Mouse (Mus musculus): ENCODE results near the gene Snu13. TPM values are rescaled to one million over a fixed set of nuclear protein-coding genes. Genes with fewer than 3 reads are reported as not detected.

Snu13 gene
- polyA plus RNA-seq, 1 experiment from 2014 or later = 231 TPM

GRCm38 (mm10) chr15:82023965-82024635 lies 23.3 kb downstream of the Snu13 start:
- no peaks in the 10 kb centered on the region for H3K9me3 ChIP-seq (replicated peaks)
- 84% methylated on average over 6 of the region's 6 CpGs for WGBS (ENCODE audit: insufficient replicate concordance)
- peaks cover 4% of the 10 kb centered on the region for H3K4me1 ChIP-seq (replicated peaks)
- DNase-seq (no peak), ATAC-seq (ENCODE audit: low read depth) (no peak)
- H3K9ac ChIP-seq = no peak overlapping the region
- H3K27ac ChIP-seq = no peak overlapping the region
- H3K4me3 ChIP-seq (replicated peaks) = no peak overlapping the region
- no peak overlapping the region for H3K4me2 ChIP-seq
- peaks cover 95% of the 10 kb centered on the region for H3K36me3 ChIP-seq
- H3K27me3 ChIP-seq = no peaks in the 10 kb centered on the region

GRCm38 (mm10) chr15:82022535-82023088 lies 24.8 kb downstream of the Snu13 start:
- no peak for ATAC-seq (ENCODE audit: low read depth)
- Histone ChIP-seq H3K9me3 (replicated peaks) (no peaks in the 10 kb centered on the region), H3K27ac (no peak overlapping the region), H3K4me3 (replicated peaks) (no peak overlapping the region), H3K4me2 (no peak overlapping the region), H3K36me3 (peaks cover 87% of the 10 kb centered on the region), H3K27me3 (no peaks in the 10 kb centered on the region), H3K9ac (no peak overlapping the region), H3K4me1 (replicated peaks) (peaks cover 15% of the 10 kb centered on the region)
- no peak for DNase-seq
- WGBS (ENCODE audit: insufficient replicate concordance) = 76% methylated on average over 13 of the region's 13 CpGs

- Histone ChIP-seq H3K4me2 (no peak overlapping the region), H3K4me3 (replicated peaks) (no peak overlapping the region), H3K9me3 (replicated peaks) (no peaks in the 10 kb centered on the region), H3K4me1 (replicated peaks) (peaks cover 34% of the 10 kb centered on the region), H3K27me3 (no peaks in the 10 kb centered on the region), H3K36me3 (peaks cover 54% of the 10 kb centered on the region), H3K27ac (0 out of 2 replicates have a peak overlapping the region, but pooled peaks have one; percentile 4), H3K9ac (no peak overlapping the region)
- no peak for ATAC-seq (ENCODE audit: low read depth)
- WGBS (ENCODE audit: insufficient replicate concordance) = 63% methylated on average over 3 of the region's 3 CpGs
- DNase-seq = no peak
These were observed 28.1 kb downstream of the Snu13 start for GRCm38 (mm10) chr15:82019288-82019687.

GRCm38 (mm10) chr15:82017461-82017860 lies 29.9 kb downstream of the Snu13 start:
- H3K4me2 ChIP-seq = peak overlapping the region; percentile 88
- H3K27me3 ChIP-seq = no peaks in the 10 kb centered on the region
- peaks cover 50% of the 10 kb centered on the region for H3K4me1 ChIP-seq (replicated peaks)
- DNase-seq (no peak), ATAC-seq (ENCODE audit: low read depth) (no peak)
- peak overlapping the region; percentile 60 for H3K9ac ChIP-seq
- no peaks in the 10 kb centered on the region for H3K9me3 ChIP-seq (replicated peaks)
- H3K36me3 ChIP-seq = peaks cover 37% of the 10 kb centered on the region
- 41% methylated on average over 4 of the region's 4 CpGs for WGBS (ENCODE audit: insufficient replicate concordance)
- peak overlapping the region; percentile 19; the same call in 1 of the 2 replicates for H3K27ac ChIP-seq
- peak overlapping the region; percentile 94 for H3K4me3 ChIP-seq (replicated peaks)

GRCm38 (mm10) chr15:82016830-82017229 lies 30.6 kb downstream of the Snu13 start:
- Histone ChIP-seq H3K9ac (peak overlapping the region; percentile 82), H3K4me3 (replicated peaks) (peak overlapping the region; percentile 94), H3K27me3 (no peaks in the 10 kb centered on the region), H3K9me3 (replicated peaks) (no peaks in the 10 kb centered on the region), H3K4me2 (peak overlapping the region; percentile 88), H3K36me3 (peaks cover 37% of the 10 kb centered on the region), H3K4me1 (replicated peaks) (peaks cover 55% of the 10 kb centered on the region), H3K27ac (peak overlapping the region; percentile 86)
- DNase-seq (no peak), ATAC-seq (ENCODE audit: low read depth) (no peak)
- WGBS (ENCODE audit: insufficient replicate concordance) = 4% methylated on average over 6 of the region's 6 CpGs

GRCm38 (mm10) chr15:82016101-82016808 lies 31.1 kb downstream of the Snu13 start:
- Histone ChIP-seq H3K9ac (peak overlapping the region; percentile 97), H3K27me3 (no peaks in the 10 kb centered on the region), H3K9me3 (replicated peaks) (no peaks in the 10 kb centered on the region), H3K27ac (peak overlapping the region; percentile 86), H3K4me3 (replicated peaks) (peak overlapping the region; percentile 94), H3K4me1 (replicated peaks) (peaks cover 55% of the 10 kb centered on the region), H3K36me3 (peaks cover 32% of the 10 kb centered on the region), H3K4me2 (peak overlapping the region; percentile 89)
- ATAC-seq (ENCODE audit: low read depth) = peak; percentile 96
- under 1% methylated on average over 53 of the region's 53 CpGs for WGBS (ENCODE audit: insufficient replicate concordance)
- peak; percentile 100 for DNase-seq

GRCm38 (mm10) chr15:82015392-82016100 lies 31.9 kb downstream of the Snu13 start:
- Histone ChIP-seq H3K27me3 (no peaks in the 10 kb centered on the region), H3K4me2 (peak overlapping the region; percentile 89), H3K4me3 (replicated peaks) (peak overlapping the region; percentile 94), H3K27ac (peak overlapping the region; percentile 86), H3K9ac (peak overlapping the region; percentile 97), H3K36me3 (peaks cover 27% of the 10 kb centered on the region), H3K4me1 (replicated peaks) (peaks cover 55% of the 10 kb centered on the region), H3K9me3 (replicated peaks) (no peaks in the 10 kb centered on the region)
- peak; percentile 29 for DNase-seq
- under 1% methylated on average over 39 of the region's 39 CpGs for WGBS (ENCODE audit: insufficient replicate concordance)
- no peak for ATAC-seq (ENCODE audit: low read depth)

- peak overlapping the region; percentile 89 for H3K4me2 ChIP-seq
- peak overlapping the region; percentile 94 for H3K4me3 ChIP-seq (replicated peaks)
- H3K27me3 ChIP-seq = no peaks in the 10 kb centered on the region
- no peaks in the 10 kb centered on the region for H3K9me3 ChIP-seq (replicated peaks)
- H3K36me3 ChIP-seq = peaks cover 21% of the 10 kb centered on the region
- H3K9ac ChIP-seq = peak overlapping the region; percentile 97
- H3K4me1 ChIP-seq (replicated peaks) = peaks cover 55% of the 10 kb centered on the region
- H3K27ac ChIP-seq = peak overlapping the region; percentile 86
- no peak for ATAC-seq (ENCODE audit: low read depth)
- 14% methylated on average over 9 of the region's 9 CpGs for WGBS (ENCODE audit: insufficient replicate concordance)
- DNase-seq = no peak
These were observed 32.5 kb downstream of the Snu13 start for GRCm38 (mm10) chr15:82014745-82015391.

GRCm38 (mm10) chr15:82011947-82012346 lies 35.5 kb downstream of the Snu13 start:
- no peak overlapping the region for H3K9ac ChIP-seq
- no peak for ATAC-seq (ENCODE audit: low read depth)
- H3K27me3 ChIP-seq = no peaks in the 10 kb centered on the region
- no peak overlapping the region for H3K4me3 ChIP-seq (replicated peaks)
- H3K27ac ChIP-seq = no peak overlapping the region
- no peak overlapping the region for H3K4me2 ChIP-seq
- peaks cover 35% of the 10 kb centered on the region for H3K4me1 ChIP-seq (replicated peaks)
- 82% methylated on average over 6 of the region's 6 CpGs for WGBS (ENCODE audit: insufficient replicate concordance)
- no peaks in the 10 kb centered on the region for H3K9me3 ChIP-seq (replicated peaks)
- H3K36me3 ChIP-seq = peaks cover 13% of the 10 kb centered on the region
- DNase-seq = no peak

GRCm38 (mm10) chr15:82004257-82004656 lies 43.1 kb downstream of the Snu13 start:
- ATAC-seq (ENCODE audit: low read depth) (peak; percentile 68), DNase-seq (peak; percentile 17)
- peaks cover 22% of the 10 kb centered on the region for H3K4me1 ChIP-seq (replicated peaks)
- WGBS (ENCODE audit: insufficient replicate concordance) = 46% methylated on average over 8 of the region's 8 CpGs
- H3K9ac ChIP-seq = no peak overlapping the region
- no peaks in the 10 kb centered on the region for H3K27me3 ChIP-seq
- H3K36me3 ChIP-seq = peaks cover 33% of the 10 kb centered on the region
- H3K4me2 ChIP-seq = no peak overlapping the region
- no peak overlapping the region for H3K4me3 ChIP-seq (replicated peaks)
- no peaks in the 10 kb centered on the region for H3K9me3 ChIP-seq (replicated peaks)
- no peak overlapping the region for H3K27ac ChIP-seq

- Histone ChIP-seq H3K27ac (no peak overlapping the region), H3K36me3 (peaks cover 52% of the 10 kb centered on the region), H3K9ac (no peak overlapping the region), H3K4me2 (no peak overlapping the region), H3K27me3 (no peaks in the 10 kb centered on the region), H3K9me3 (replicated peaks) (no peaks in the 10 kb centered on the region), H3K4me1 (replicated peaks) (peaks cover 47% of the 10 kb centered on the region), H3K4me3 (replicated peaks) (no peak overlapping the region)
- no peak for DNase-seq
- WGBS (ENCODE audit: insufficient replicate concordance) = 79% methylated on average over 6 of the region's 6 CpGs
- ATAC-seq (ENCODE audit: low read depth) = no peak
These were observed 53.4 kb downstream of the Snu13 start for GRCm38 (mm10) chr15:81993992-81994391.
